Mouse (Mus musculus) C2C12 (cell line): ENCODE data around the gene Sowahc.

Experiments used
- CEBPB ChIP-seq: IDR thresholded peaks from one replicate; pipeline ENCODE4 v1.6.1; 2011; ENCODE audit warnings: low read depth, mild to moderate bottlenecking, control low read depth, moderate library complexity
- CTCF ChIP-seq: IDR thresholded peaks from one replicate; pipeline ENCODE4 v1.5.1; 2011; ENCODE audit not compliant: control insufficient read depth, insufficient read depth, insufficient read length
- FOSL1 ChIP-seq: IDR thresholded peaks from one replicate; pipeline ENCODE4 v1.8.0; 2011; ENCODE audit warnings: mild to moderate bottlenecking, low read length; ENCODE audit not compliant: poor library complexity, insufficient read depth, severe bottlenecking
- MAX ChIP-seq: IDR thresholded peaks from one replicate; pipeline ENCODE4 v1.6.1; 2011; ENCODE audit warnings: mild to moderate bottlenecking, control low read depth
- MYOD1 ChIP-seq: IDR thresholded peaks from one replicate; pipeline ENCODE4 v1.6.1; 2011; ENCODE audit warnings: low read depth; ENCODE audit not compliant: control insufficient read depth, insufficient read length
- MYOG ChIP-seq: IDR thresholded peaks from one replicate; pipeline ENCODE4 v1.6.1; 2011; ENCODE audit not compliant: control insufficient read depth, insufficient read length; ENCODE audit errors: extremely low read depth
- USF1 ChIP-seq: IDR thresholded peaks from one replicate; pipeline ENCODE4 v1.6.1; 2011; ENCODE audit warnings: low read depth, mild to moderate bottlenecking, control low read depth, moderate library complexity

DNA sequence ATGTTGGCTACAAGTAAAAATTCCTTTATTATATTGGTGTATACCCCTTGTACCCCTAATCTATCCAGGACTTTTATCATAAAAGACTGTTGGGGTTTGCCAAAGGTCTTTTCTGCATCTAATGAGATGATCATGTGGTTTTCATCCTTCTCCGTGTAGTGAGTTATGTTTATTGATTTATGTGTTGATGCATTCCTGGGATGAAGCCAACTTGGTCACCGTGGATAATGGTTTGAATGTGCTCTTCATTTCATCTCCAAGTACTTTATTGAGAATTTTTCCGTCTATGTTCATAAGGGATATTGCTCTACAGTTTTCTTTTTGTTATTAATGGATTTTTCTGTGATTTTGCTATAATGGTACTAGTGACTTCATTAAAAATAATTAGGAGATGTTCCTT lies 27.8 kb downstream of the Sowahc start:
- TF ChIP-seq CTCF (no peak), MYOG (no peak), CEBPB (no peak), USF1 (no peak), MAX (no peak), FOSL1 (no peak), MYOD1 (no peak)
